Mouse (Mus musculus) ZHBTc4 (cell line): Measurements from ENCODE around the gene Dkkl1.
A peak's percentile ranks its signal among the peaks of the same experiment; 100 is the strongest.
"Not testable (repeated sequence)": the region's sequence is repeated elsewhere in the genome, so short reads cannot be mapped to it uniquely, and the experiment has no call there.

Source experiments
- DNase-seq: peaks from one replicate; pipeline ENCODE4 v3.0.0-alpha.2; 2011; ENCODE audit warnings: low read depth, low spot score

The Dkkl1 gene

DNA sequence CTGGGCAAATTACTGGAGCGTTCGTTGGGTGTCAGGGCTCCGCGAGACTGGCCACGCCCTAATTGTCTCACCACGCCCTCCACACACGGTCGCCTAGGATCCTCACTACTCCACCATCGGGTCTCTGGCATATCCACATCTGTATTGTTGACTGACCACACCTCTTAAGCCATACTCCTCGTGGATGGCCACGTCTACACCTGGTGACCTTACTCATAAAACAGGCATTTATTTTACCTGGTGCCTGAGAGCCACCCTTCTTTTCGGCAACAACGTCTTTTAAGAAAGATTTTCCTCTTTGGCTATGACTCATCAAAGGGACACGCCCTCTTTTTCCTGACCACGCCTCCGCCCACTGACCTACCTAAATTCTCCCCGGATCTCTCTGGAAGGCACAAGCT is at the start of gene Dkkl1:
Dkkl1 (minus strand) TSS at position 297 of the 401 bp plus-strand sequence.
- peak; percentile 74 for DNase-seq

DNA sequence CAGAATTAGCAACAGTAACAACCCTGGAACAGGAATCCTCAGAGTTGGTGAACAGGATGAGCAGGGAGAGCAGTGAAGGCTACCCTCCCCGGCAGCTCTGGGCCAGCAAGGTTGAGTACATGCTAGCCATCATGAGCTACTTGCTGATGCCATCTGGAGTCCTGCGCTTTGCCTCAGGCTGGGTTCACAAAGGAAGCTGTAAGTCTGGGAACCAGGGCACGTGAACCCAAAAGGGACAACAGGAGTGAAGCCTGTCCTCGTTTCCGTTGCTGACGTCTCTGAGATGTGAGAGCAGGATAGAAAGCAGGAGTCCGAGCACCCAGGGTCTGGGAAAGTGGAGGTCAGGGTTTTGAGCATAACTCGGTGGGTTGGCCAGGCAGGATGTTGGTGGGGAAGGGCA is 47.3 kb upstream of the Dkkl1 start:
- DNase-seq = no peak

DNA sequence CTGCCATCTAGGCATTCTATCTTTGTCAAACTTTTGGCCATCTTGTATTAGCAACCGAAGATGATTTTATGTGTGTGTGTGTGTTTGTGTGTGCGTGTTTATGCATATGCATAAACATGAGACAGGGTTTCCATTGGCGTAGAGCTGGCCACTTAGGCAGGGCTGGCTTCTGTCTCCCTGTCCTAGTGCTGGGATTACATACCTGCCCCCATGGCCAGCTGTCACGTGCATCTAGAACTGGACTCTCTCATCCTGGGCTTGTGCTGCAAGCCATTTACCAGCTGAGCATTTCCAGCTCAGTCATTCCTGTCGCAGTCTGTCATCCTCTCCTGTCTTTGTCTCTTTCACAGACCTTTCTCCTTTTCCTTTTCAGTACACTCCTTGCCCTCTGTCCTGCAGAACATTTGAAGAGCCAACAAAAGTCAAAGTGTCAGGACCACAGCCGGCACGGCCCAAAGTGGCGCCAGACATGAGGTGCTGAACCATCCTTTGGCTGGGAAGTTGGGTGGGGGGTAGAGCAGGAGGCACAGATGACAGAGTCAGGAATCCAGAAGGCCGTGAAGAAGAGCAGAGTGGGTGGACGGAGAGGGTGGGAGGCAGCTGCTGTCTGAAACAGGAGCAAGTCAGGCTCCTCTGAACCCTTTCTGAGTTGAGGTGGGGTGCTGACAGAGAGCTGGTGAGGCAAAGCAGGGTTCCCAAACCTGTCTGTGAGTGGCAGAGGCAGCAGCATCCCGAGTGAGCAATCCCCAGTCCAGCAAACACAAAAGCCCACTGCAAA is 45.3 kb upstream of the Dkkl1 start:
- peak; percentile 35 for DNase-seq

DNA sequence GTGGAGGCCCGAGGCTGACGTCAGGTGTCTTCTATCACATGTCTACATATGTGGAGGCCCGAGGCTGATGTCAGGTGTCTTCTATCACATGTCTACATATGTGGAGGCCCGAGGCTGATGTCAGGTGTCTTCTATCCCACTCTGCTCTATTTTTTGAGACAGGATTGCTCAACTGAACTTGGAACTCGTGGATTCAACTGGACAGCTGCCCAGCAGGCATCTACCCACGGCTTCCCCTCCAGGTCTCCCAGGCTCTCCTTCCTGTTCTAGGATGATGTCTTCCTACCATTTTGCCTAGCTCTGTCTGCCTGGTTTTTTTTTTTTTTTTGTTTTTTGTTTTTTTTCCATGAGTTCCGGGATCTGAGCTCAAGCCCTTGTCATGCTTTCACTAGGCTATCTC is 43.9 kb upstream of the Dkkl1 start:
- DNase-seq = not testable (repeated sequence)

DNA sequence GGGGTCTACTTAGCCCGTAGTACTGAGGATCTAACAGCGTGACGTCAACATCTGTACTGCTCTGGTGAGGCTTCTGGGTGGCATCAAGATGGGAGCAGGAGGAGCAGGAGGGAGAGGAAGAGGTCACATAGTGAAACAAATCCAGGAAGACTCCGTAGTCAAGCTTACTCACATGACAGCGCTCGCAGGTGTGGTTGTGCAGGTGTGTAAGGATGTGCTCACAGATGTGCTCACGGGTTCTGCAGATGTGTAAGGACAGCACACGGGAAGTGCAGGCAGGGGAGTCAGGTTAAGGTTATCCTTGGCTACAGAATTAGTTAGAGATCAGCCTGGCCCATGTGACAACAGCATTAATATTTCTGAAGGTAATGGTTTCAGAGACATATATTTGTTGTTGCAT is 41.9 kb upstream of the Dkkl1 start:
- DNase-seq = no peak

DNA sequence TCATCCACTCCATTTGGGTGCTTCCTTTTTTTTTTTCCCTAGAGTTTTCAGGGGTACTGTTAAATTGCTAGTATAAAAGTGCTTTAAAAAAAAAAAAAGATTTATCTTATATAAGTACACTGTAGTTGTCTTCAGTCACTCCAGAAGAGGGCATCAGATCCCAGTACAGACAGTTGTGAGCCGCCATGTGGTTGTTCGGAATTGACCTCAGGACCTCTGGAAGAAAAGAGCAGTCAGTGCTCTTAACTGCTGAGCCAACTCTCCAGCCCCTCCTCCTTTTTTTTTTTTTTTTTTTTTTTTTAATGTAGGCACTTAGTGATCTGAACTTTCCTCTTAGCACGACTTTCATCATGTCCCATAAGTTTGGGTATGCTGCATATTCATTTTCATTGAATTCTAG is 35.7 kb upstream of the Dkkl1 start:
- no peak for DNase-seq

DNA sequence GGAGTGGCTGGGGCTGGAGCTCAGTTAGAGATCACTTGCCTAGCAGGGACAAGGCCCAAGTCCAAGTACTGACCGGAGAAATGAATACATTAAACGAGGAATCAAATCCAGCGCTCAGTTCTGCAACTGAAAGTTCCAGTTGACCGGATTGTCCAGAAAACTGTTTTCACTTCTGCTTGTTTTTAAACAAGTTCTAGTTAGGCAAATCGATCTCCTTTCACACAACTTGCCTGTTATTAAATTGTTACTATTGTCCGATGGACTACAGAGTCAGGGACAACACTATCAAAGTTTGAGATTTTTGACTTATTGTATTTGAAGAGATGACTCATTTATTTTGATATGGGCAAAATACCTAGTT is 29.4 kb upstream of the Dkkl1 start:
- no peak for DNase-seq

DNA sequence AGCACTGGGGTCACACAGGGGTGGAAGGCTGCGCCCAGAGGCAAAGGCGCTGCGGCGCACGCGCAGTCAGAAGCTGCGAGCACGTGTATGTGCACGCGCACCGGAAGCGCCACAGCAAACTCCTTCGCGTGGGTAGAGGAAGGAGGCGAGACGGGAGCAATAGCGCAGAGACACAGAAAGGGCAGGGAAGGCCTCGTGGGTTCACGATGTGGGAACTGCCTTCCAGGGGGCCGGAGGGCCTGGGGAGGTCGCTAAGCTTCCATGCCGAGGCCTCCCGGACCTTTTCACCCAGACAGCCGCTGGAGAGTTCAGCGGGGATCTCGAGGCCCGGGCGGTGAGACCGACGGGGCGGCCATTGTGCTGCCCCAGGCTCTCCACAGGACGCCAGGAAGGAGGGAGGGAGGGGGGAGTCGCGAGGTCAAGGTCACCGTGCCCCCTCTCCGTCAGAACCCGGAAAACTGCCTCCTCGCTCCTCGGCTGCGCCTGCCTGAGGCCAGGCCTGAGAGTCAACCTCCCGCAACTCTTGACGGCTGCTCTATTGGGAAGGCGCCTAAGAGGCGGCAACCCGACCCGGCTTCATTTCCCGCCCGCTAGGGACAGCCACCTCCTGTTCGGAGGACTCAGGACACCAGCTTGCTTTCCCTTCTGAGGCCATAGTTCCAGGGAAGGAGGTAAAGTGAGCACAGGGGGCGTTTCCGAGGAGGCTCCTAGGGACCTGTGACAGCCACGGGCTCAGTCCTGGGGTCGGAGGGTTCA is 28.9 kb upstream of the Dkkl1 start, which contains the start of gene Slc6a16:
Slc6a16 (plus strand) TSS at position 453 of the 756 bp plus-strand sequence.
- DNase-seq = peak; percentile 97

DNA sequence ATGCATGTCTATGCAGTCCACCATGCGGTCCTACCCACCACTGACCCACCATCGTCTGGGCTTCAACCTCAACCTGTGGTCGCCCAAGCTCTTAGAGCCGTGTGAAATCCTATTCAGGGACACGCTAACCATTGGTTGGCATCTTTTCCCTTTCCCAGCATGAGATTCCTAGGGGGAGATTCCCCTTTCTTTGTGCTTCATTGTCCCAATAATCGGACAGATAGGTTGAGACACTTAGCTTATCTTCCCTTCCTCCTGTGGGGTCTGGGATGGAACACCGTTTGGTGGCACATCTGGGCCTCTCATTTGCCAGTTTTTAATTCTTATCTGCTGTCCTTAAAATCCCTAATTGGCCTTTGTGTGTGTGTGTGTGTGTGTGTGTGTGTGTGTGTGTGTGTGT is 28.2 kb upstream of the Dkkl1 start:
- DNase-seq = peak; percentile 23

DNA sequence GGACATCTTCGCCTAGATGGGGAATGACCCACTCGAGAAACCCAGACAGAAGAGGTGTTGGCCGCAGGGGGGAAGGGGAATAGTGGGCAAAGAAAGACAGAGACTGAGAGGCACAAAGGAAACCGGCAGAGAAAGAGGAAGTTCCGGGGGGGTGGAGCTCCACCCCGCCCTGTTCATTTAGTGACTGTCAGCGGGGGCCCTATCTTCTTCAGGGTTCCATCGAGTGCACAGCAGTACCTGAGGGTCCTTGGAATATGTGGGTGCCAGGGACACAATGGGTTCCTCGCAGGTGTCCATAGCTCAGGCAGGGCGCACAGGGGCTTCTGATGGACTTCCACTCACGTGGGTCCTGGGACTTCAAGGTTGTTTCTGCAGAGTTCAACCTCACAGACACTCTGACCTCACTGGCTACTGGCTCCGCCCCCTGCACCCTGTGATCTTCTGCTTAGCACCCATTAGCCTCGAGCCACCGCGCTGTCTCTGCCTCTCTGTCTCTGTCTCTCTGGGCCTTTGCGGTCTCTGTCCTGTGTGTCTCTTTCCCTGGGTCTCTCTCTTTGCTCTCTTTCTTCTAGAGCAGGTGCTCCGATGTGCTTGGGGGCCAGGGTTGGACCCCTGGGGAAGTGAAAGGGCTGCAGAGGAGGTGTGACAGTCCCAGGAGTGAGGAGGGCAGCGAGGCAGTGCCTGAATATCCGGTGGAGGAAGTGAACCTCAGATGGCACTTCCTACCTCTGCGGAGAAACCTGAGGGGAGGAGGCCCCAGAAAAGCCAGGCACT is 27.0 kb upstream of the Dkkl1 start, which contains the start of gene Cd37:
Cd37 (minus strand) TSS at position 393 of the 774 bp plus-strand sequence.
- DNase-seq = peak; percentile 75

DNA sequence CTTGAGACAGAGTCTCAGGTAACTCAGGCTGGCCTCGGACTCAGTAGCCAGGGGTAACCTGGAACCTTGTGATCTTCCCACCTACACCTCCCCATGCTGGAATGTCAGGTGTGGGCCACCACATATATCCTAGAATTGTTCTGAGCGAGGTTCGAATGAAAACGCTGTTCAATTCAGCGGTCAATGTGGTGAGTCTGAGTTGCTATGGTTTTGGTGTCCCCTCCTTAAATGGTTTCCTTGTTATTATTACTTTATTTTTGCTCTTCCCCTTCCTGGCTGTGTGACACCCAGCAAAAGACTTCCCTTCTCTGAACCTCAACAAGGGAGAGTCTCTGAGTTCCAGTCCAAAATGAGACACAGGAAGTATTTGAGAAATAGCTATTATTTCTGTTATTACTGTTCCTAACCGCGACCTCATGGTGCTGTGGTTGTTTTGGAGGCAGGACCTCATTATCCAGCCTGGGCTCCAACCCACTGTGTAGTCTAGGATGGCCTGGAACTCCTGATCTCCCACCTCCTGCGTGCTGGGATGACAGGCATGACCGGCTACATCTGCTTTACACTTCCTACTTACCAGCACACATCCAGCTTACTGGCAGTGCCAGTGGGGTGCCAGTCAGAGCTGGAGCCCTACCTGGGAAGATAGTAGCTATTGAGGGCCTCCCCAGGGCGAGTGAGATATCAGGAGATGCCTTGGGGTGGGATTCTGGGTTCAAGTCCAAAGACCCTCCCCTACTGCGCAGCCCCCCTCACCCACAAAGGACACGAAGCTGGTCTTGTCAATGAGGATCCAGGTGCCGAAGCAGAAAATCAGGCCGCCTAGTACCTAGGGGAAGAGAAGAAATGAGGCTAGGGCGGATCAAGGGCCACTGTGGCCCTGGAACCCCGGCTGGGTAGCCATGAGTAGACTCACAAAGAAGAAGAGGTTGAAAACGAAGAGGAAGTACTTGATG is 26.1 kb upstream of the Dkkl1 start:
- no peak for DNase-seq

DNA sequence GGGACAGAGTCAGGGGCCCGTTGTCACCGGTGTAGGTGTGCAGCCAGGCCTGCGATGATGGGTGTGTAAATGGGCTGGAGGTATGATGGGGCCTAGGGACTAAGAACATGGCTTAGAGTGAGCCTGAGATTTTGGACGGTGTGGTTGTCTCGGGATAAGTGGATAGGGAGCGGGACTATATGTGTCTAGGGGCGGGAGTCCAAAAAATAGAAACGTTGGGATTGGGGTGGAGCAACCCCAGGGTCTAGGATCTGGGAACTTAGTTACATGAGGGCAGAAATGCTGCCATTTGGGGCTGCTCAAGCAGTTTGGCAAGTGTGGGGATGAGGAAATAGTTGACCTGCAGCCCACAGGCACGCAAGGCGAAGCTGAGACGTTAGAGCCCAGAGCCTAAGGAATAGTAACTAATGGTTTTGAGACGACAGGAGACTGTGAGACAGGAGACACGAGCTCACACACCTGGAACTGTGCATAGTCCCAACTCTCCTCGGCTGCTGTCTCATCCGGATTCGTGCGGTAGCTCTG is 23.8 kb upstream of the Dkkl1 start:
- DNase-seq = no peak

DNA sequence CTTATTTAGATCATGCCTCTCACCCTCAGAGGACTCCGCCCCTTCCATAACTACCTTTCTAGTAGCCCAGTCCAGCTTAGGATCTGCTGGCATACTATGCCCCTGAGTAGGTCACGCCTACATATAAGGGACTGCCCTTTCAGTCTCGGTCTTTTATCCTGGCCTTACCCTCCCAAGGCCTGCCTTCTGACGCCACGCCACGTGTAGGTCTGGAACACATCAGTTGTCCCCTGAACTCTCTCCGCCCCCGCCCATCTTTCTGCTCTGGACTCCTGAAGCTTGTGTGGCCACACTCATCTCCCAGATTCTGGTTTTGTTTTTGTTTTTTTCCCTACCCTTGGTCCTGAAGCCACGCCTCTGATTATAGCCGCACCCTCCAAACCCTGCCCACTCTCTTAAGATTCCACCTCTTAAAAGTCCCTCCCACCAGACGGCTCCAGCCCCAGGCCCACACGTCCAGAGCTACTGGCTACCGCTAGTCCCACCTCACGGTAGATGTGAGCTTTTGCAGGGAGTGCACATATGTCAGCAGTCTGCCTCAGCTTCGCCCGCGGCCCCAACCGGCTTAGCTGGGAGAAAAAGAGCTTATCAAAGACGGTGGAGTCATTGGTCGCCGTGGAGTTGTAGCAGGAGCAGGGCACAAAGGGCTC is 23.1 kb upstream of the Dkkl1 start:
- DNase-seq = peak; percentile 79

DNA sequence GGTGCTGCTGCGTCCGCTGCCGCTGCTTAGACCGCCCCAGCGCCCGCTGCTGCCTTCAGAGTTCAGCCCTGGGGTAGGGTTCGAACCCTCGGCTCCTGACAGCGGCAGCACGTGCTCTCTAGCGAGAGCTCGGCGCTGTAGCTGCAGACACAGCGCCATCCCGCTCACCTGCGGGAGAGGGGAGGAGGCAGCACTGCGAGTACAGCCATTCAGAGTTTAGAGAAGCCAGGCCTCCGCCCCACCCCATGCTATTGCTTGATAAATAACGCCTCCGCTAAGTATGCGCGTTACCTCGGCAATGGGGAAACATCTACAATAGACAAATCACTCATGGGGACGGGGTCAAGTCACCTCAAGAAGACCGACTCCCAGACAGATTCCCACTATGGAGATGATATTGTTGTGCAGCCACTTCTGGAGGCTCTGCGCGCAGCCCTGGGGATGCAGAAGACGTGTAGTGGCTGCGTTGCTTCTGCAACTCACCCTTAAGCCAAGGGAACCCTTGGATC is 22.4 kb upstream of the Dkkl1 start:
- DNase-seq = peak; percentile 64

DNA sequence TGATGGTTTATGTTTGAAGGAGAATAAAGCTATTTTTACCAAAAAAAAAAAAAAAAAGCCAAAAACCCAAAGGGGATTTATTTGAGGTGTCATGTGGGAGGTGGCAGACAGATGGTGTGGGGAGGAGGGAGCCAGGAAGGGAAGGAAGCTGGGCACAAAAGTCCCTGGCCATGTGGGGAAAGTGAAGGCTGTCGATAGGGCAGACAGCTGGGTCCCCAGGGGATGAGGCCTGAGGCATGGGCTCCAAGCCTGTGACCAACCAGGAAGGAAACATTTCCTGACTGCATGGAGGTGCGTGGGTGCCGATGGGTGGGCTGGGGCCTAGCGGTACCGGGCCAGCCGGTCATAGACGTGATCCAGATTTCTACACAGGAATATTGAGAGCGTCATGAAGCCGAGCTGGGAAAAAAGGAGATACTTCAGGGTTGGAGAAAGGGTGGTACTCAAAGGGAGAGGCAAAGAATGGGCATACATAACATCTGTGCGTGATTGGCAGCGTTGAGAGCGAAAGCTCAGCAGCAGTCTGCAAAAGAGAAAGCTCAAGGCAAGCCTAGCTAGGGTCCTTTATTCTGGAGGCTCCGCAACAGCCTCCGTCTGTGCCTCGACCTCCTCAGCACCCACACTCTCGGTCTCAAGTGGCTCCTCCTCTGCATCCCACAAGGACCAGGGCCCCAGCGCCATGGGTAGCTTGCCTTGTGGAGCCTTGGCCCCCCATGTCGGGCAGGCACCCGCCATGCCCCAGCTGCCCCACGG is 21.8 kb upstream of the Dkkl1 start:
- DNase-seq = no peak

DNA sequence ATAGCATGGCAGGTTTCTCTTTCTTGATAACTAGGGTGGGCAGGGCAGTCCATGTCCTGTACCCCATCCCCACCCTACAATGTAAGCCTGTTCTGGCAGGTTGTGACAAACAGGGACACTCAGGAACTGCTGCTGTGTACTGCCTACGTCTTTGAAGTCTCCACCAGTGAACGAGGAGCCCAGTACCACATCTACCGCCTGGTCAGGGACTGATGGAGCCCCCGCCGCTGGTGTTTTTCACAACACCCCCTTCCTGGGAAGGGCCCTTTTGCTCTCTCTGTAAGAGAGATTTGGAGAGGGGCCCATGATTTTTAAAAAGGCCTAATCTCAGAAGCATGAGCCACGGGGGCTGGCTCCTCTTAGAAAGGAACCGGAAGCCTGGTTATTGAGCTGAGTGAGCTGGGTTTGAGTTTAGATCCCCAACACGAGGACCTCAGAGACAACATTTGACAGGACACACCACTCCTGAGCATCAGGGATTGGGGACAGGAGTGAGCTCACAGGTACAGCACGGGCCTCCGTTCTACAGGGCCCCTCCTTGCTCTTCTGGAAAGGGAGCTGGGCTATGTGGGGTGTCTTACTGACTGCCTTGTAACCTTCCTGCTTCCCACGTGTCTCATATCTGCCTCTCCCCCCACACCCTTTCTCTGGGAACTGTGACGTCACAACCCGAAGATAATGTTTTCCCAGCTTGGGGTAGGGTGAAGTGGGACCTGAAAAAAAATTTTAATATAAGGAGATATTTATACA is 20.9 kb upstream of the Dkkl1 start:
- no peak for DNase-seq

DNA sequence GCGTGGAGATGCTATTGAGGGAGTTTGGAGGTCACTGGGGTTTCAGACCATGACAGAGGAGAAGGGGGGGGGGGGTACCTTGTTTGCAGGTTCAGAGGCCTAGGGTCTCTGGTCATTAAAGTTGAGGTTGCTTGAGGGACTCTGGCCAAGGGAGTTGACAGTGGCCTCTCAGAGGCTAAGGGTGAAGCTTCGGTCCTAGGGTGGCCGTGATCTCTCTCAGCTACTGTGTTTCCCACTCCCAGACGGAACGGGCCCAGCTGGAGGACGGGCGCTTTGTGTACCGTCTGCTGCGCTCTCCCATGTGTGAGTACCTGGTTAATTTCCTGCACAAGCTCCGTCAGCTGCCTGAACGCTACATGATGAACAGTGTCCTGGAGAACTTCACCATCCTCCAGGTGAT is 20.0 kb upstream of the Dkkl1 start:
- DNase-seq = no peak

DNA sequence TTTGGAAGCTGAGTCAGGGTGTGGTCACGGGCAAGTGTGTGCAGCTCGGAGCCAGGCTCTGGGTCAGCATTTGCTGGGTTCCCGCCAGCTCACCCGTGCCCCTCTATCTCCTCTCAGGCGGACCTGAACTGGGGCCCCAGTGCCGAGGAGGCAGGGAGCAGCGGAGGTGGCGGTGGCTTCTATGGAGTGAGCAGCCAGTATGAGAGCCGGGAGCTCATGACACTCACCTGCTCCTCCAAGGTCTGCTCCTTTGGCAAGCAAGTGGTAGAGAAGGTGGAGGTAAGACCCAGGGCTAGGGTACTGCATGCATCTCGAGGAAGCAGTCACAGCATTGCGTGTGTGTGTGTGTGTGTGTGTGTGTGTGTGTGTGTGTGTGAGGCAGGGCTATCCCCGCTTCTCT is 19.2 kb upstream of the Dkkl1 start:
- DNase-seq = peak; percentile 45
